Mouse (Mus musculus) forebrain, embryonic 16.5 days (tissue): ENCODE data around the gene Olfr963. TPM values are rescaled to one million over a fixed set of nuclear protein-coding genes. Genes with fewer than 3 reads are reported as not detected.

Experiments
- ATAC-seq: fragments of 200-750 bp; cut with Nextera tagmentation; 2 replicates; pipeline ENCODE4 v1.8.0; 2017; ENCODE audit warnings: mild to moderate bottlenecking, moderate library complexity
- H3K27ac ChIP-seq: fragments of 300-500 bp; sonication (generic); 2 replicates; pipeline ENCODE4 v1.5.1; 2014; ENCODE audit warnings: low read length, control low read depth
- H3K27me3 ChIP-seq: fragments of 300-500 bp; sonication (generic); replicated peaks from 2 replicates; pipeline ENCODE4 v1.6.1; 2014; ENCODE audit warnings: low read length; ENCODE audit not compliant: control insufficient read depth, insufficient read depth
- H3K36me3 ChIP-seq: fragments of 300-500 bp; sonication (generic); 2 replicates; pipeline ENCODE4 v1.6.1; 2014; ENCODE audit not compliant: control insufficient read depth, insufficient read depth
- H3K4me1 ChIP-seq: fragments of 300-500 bp; sonication (generic); replicated peaks from 2 replicates; pipeline ENCODE4 v1.6.1; 2014; ENCODE audit warnings: low read length; ENCODE audit not compliant: control insufficient read depth, insufficient read depth
- H3K4me2 ChIP-seq: fragments of 300-500 bp; sonication (generic); 2 replicates; pipeline ENCODE4 v1.6.1; 2014; ENCODE audit warnings: mild to moderate bottlenecking, low read length, control low read depth
- H3K4me3 ChIP-seq: fragments of 300-500 bp; sonication (generic); replicated peaks from 2 replicates; pipeline ENCODE4 v1.5.1; 2014; ENCODE audit warnings: mild to moderate bottlenecking, low read length, control low read depth
- H3K9ac ChIP-seq: fragments of 300-500 bp; sonication (generic); replicated peaks from 2 replicates; pipeline ENCODE4 v1.6.1; 2014; ENCODE audit warnings: low read depth, low read length, control low read depth
- H3K9me3 ChIP-seq: fragments of 300-500 bp; sonication (generic); 2 replicates; pipeline ENCODE4 v1.6.1; 2016; ENCODE audit warnings: low read length; ENCODE audit not compliant: control insufficient read depth
- WGBS: fragments of 180-500 bp; shearing (Covaris S2); extraction: QIAGEN DNeasy Blood & Tissue Kit; methylation state at CpG from one replicate; pipeline ENCODE4 v1.1.7; 2014; 5-methylcytosine and 5-hydroxymethylcytosine counted together
- polyA plus RNA-seq: library from polyadenylated mRNA; unstranded; fragments of >200 nt; fragmentation: Nextera tagmentation; extraction: Ambion mirVana; gene quantifications from 2 replicates; pipeline ENCODE4 v1.2.1, GENCODE M21; 2015

Olfr963 gene
- not detected in 2 replicates for polyA plus RNA-seq

DNA sequence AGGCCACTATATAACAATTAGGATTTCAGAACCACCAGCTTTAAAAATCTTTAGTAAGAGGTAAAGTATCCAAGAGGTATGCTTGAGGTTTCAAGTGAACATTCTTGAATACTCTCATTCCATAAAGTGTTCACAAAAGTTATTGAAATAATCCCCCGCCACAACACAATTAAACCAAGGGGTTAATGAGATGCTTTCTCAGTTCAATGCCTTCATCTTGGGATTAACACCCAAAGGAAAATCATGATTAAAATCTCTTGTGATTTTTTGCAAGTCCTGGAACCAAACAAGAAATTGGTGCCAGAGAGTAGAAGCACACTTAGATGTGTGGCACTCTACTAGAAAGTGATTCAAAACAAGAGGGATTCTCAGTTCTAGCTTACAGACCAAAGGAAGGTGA is at the start of gene Olfr963:
Gene Olfr963 (plus strand): TSS at position 301 of the 400 bp plus-strand sequence.
- Histone ChIP-seq H3K4me1 (no peaks in the 10 kb centered on the region), H3K4me3 (no peak within 1 kb of the TSS), H3K9me3 (no peaks in the 10 kb centered on the region), H3K4me2 (no peak within 1 kb of the TSS), H3K36me3 (no peaks in the 10 kb centered on the region), H3K27me3 (no peaks in the 10 kb centered on the region), H3K27ac (no peak within 1 kb of the TSS), H3K9ac (no peak within 1 kb of the TSS)
- no peak for ATAC-seq
- 87% methylated on average over 1 of the region's 1 CpGs for whole genome bisulfite sequencing

DNA sequence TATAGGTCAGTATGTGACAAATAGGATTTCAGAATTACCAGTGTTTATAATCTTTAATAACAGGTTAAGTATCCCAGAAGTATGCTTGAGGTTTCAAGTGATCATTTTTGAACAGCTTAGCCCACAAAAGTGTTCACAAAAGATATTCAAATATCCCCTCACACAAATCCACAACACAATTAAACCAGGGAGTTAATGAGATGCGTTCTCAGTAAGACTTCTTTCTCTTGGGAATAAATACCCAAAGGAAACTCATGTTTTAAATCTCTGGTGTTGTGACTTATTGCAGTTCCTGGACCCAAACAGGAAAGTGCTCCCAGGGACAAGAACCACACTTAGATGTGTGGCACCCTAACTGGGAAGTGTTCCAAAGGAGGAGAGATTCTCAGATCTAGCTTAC is 45.9 kb upstream of the Olfr963 start, which contains the start of gene Olfr960:
Gene Olfr960 (plus strand): TSS at position 301 of the 400 bp plus-strand sequence.
- Histone ChIP-seq H3K36me3 (no peaks in the 10 kb centered on the region), H3K27me3 (no peaks in the 10 kb centered on the region), H3K4me1 (no peaks in the 10 kb centered on the region), H3K27ac (no peak within 1 kb of the TSS), H3K4me2 (no peak within 1 kb of the TSS), H3K4me3 (no peak within 1 kb of the TSS), H3K9ac (no peak within 1 kb of the TSS), H3K9me3 (no peaks in the 10 kb centered on the region)
- 37% methylated on average over 1 of the region's 1 CpGs for WGBS
- no peak for ATAC-seq

DNA sequence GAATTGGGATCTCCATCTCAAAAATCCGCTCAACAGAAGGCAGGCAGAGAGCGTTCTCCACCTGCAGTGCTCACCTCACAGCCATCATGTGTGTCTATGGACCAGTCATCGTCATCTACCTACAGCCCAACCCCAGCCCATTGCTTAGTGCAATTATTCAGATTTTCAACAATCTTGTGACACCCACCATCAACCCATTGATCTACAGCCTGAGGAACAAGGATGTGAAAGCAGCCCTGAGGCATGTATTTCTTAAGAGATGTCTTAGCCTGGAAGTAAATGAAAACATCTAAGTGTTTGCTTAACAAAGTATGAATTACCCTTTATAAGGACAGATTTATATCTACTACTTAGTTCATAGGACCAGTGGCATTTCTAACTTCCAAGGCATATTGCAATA is 43.2 kb upstream of the Olfr963 start:
- no peaks in the 10 kb centered on the region for H3K27me3 ChIP-seq
- H3K27ac ChIP-seq, result no peak overlapping the region
- no peak overlapping the region for H3K4me3 ChIP-seq
- WGBS, result 96% methylated on average over 3 of the region's 3 CpGs
- ATAC-seq, result no peak
- H3K36me3 ChIP-seq, result no peaks in the 10 kb centered on the region
- H3K4me2 ChIP-seq, result no peak overlapping the region
- no peaks in the 10 kb centered on the region for H3K4me1 ChIP-seq
- H3K9me3 ChIP-seq, result no peaks in the 10 kb centered on the region
- no peak overlapping the region for H3K9ac ChIP-seq

DNA sequence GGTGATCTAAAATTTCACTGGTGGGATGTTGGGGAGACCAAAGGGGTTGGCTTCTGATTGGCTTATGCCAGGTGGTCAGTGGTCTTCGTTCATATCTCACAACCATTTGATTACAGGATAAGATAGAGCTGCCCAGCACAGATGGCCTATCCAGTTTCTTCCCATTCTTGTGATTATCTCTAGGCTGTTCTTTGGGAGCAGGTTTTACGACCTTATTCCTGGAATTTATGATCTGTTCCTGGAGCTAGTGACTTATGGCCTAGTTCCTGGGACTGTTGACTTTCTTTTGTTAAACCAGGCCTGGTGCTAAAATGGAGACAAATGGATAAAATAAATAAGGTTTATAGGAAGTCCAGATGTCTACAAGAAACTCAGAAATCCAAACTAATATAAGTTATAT is 42.3 kb upstream of the Olfr963 start:
- H3K4me1 ChIP-seq, result no peaks in the 10 kb centered on the region
- no peak overlapping the region for H3K27ac ChIP-seq
- H3K4me3 ChIP-seq, result no peak overlapping the region
- WGBS, result 80% methylated on average over 2 of the region's 2 CpGs
- H3K4me2 ChIP-seq, result no peak overlapping the region
- ATAC-seq, result no peak
- H3K27me3 ChIP-seq, result no peaks in the 10 kb centered on the region
- no peaks in the 10 kb centered on the region for H3K9me3 ChIP-seq
- H3K36me3 ChIP-seq, result no peaks in the 10 kb centered on the region
- H3K9ac ChIP-seq, result no peak overlapping the region

DNA sequence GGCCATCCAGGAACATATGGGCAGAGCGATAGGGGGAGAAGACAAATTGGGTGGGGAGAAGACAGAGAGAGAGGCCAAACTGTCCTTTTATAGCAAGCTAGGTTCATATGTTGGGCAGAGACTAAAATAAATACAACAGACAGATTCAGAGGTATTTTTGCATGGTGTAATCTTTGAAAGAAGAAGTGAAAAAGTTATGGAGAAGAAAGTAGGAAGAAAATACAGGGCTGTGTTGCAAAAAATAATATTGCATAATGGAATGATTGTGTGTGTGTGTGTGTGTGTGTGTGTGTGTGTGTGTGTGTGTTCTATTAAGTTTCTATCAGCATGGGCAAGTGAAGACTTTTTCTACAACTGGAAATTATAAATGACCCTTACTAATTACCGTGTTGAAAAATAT is 37.9 kb upstream of the Olfr963 start:
- Histone ChIP-seq H3K4me2 (no peak overlapping the region), H3K4me3 (no peak overlapping the region), H3K27me3 (no peaks in the 10 kb centered on the region), H3K9ac (no peak overlapping the region), H3K9me3 (no peaks in the 10 kb centered on the region), H3K36me3 (no peaks in the 10 kb centered on the region), H3K27ac (no peak overlapping the region), H3K4me1 (no peaks in the 10 kb centered on the region)
- WGBS, result 88% methylated on average over 2 of the region's 2 CpGs
- no peak for ATAC-seq

DNA sequence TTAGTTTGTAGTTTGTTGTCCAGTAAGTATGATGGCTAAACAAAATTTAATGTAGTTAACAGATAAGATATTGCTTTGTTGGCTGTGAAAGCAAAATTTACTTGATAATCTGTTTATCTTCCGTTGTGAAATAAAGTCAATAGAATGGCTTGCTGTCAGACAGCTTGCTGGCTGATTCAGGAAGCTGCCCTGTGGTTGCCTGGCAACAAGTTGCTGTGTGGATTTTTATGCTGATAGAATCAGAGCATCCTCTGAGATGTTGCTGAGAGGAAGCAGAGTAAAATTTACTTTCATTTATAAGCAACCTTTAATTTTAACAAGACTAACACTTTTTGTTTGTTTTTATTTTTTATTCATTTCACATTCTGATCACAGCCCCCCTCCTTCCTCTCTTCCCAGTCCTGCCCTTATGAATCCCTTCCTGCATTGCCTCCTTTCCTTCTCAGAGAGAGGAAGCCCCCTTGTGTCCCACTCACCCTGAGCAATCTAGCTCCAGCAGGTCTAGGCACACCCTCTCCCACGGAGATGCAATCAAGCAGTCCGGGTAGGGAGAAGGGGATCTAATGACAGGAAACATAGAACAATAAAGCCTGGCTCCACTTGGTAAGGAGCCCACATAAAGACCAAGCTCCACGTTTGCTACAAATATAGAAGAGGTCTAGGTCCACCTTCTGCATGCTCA is 33.0 kb upstream of the Olfr963 start:
- H3K27me3 ChIP-seq, result no peaks in the 10 kb centered on the region
- H3K9ac ChIP-seq, result no peak overlapping the region
- no peak overlapping the region for H3K4me2 ChIP-seq
- peak overlapping the region; percentile 65; the same call in 1 of the 2 replicates for H3K27ac ChIP-seq
- H3K36me3 ChIP-seq, result no peaks in the 10 kb centered on the region
- H3K4me1 ChIP-seq, result no peaks in the 10 kb centered on the region
- no peaks in the 10 kb centered on the region for H3K9me3 ChIP-seq
- peak; percentile 91 for ATAC-seq
- WGBS, result 39% methylated on average over 4 of the region's 4 CpGs
- no peak overlapping the region for H3K4me3 ChIP-seq

DNA sequence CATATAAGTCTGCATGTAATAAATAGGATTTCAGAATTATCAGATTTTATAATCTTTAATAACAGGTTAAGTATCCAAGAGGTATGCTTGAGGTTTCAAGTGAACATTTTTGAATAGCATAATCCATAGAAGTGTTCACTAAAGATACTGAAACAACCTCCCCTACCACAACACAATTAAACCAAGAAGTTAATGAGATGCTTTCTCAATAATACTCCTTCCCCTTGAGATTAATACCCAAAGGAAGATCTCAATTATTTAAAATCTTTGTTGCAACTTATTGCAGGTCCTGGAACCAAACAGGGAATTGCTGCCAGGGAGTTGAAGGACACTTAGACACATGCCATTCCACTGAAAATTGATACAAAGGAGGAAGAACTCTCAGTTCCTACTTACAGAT is 22.2 kb upstream of the Olfr963 start, which contains the start of gene Olfr961:
Gene Olfr961 (plus strand): TSS at position 301 of the 400 bp plus-strand sequence.
- H3K9ac ChIP-seq, result no peak within 1 kb of the TSS
- no peaks in the 10 kb centered on the region for H3K36me3 ChIP-seq
- no peak within 1 kb of the TSS for H3K27ac ChIP-seq
- no peaks in the 10 kb centered on the region for H3K4me1 ChIP-seq
- no peaks in the 10 kb centered on the region for H3K9me3 ChIP-seq
- H3K4me2 ChIP-seq, result no peak within 1 kb of the TSS
- no peaks in the 10 kb centered on the region for H3K27me3 ChIP-seq
- ATAC-seq, result no peak
- H3K4me3 ChIP-seq, result no peak within 1 kb of the TSS

DNA sequence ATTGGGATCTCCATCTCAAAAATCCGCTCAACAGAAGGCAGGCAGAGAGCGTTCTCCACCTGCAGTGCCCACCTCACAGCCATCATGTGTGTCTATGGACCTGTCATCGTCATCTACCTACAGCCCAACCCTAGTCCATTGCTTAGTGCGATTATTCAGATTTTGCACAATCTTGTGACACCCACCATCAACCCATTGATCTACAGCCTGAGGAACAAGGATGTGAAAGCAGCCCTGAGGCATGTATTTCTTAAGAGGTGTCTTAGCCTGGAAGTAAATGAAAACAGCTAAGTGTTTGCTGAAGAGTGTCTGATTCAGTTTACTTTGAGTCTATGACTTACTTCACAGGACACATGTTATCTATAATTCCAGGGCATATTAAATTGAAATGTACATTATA is 19.6 kb upstream of the Olfr963 start:
- Histone ChIP-seq H3K9me3 (no peaks in the 10 kb centered on the region), H3K27ac (no peak overlapping the region), H3K9ac (no peak overlapping the region), H3K4me2 (no peak overlapping the region), H3K4me3 (no peak overlapping the region), H3K27me3 (no peaks in the 10 kb centered on the region), H3K36me3 (no peaks in the 10 kb centered on the region), H3K4me1 (no peaks in the 10 kb centered on the region)
- 93% methylated on average over 4 of the region's 4 CpGs for WGBS
- ATAC-seq, result no peak

DNA sequence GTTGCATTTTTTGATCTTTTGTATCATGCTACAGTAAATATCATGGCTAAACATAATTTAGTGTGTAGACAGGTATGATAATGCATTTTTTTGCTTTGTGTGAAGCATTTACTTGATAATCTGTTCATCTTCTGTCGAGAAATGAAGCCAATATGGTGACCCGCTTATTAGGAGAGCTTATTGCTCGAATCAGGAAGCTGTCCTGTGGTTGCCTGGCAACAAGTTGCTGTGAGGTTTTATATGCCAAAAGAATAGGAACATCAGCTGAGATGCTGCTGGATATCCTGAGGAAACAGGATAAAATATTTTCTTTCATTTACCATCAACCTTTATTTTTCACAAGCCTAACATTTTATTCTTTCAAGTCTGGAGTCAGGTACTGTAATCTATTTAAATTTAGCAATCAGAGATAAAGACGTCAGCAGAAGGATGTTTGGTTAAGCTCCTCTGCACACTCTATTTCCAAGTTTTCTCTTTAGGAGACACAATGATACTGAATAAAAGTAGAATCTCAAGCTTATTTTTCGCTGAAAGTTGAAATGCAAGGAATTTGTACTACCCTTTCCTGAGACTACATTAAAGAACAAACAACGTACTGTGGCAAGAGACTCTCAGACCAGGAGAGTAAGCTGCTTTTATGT is 12.1 kb upstream of the Olfr963 start:
- Histone ChIP-seq H3K36me3 (no peaks in the 10 kb centered on the region), H3K4me3 (no peak overlapping the region), H3K9me3 (no peaks in the 10 kb centered on the region), H3K9ac (no peak overlapping the region), H3K27me3 (no peaks in the 10 kb centered on the region), H3K4me1 (no peaks in the 10 kb centered on the region), H3K27ac (no peak overlapping the region), H3K4me2 (no peak overlapping the region)
- 64% methylated on average over 6 of the region's 6 CpGs for WGBS
- ATAC-seq, result peak; percentile 64
